Mouse (Mus musculus) heart, adult 2 months (tissue): ENCODE results near the gene Mrpl47.

Experiments used
- CTCF ChIP-seq: fragments of 200-600 bp; IDR thresholded peaks from 2 replicates; pipeline ENCODE4 v1.8.1; 2022; ENCODE audit warnings: antibody characterized with exemption, mild to moderate bottlenecking, moderate library complexity
- EP300 ChIP-seq: fragments of 200-500 bp; IDR thresholded peaks from 2 replicates; pipeline ENCODE4 v1.6.1; 2011; ENCODE audit warnings: low read depth, low read length, control low read depth; ENCODE audit not compliant: insufficient read depth

DNA sequence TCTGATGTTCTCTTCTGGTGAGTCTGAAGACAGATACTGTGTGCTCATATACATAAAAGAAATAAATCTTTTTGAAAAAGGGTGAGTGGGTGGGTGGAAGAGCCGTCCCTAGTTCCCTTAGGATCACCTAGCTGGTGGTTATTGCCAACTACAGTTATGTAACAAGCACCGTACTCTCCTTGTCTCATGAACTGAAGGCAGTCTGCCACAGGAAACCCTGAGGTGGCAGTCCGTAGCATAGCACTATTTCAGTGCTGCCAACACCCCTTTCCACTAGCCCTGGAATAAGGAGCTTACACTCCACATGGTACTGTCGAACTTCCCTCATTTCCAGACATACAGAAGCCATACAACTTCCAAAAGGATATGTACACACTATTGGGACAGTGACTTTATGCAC is 9.5 kb downstream of the Mrpl47 start:
- no peak for TF ChIP-seq CTCF
- no peak for TF ChIP-seq EP300
